Mouse (Mus musculus) stomach, postnatal 0 days (tissue): ENCODE measurements around the gene Zar1l.

ENCODE experiments used
- CTCF ChIP-seq: IDR thresholded peaks from 2 replicates; pipeline ENCODE4 v1.5.1; 2016; ENCODE audit warnings: antibody characterized with exemption, low read depth, mild to moderate bottlenecking, moderate library complexity
- EP300 ChIP-seq: optimal IDR thresholded peaks from 2 replicates; pipeline ENCODE3; 2016; ENCODE audit warnings: antibody characterized with exemption

DNA sequence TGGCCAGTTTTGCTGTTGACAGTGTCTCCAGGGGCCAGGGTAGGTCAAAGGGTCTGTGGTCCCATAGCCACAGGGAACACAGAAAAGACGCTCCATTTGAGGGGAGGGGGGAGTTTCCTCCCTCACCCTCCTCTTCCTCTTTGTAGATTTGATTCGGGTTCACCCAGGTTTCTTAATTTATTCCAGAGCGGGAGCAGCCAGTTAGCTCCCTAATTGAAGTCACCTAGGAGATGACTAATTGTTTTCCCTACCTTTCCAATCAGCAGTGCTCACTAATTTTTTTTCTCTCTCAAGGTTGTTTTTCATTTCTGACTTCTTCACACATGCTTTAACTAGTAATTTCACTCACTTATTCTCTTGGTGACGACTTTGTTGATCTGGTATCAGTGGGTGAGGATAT is at the start of gene Zar1l:
- TF ChIP-seq EP300 (no peak), CTCF (no peak)
